Mouse (Mus musculus): ENCODE measurements at regions not wholly inside any gene's neighbourhood (a gene's known extent, or its start where the extent isn't known, plus 50 kb on each side); places are given as distances from the start of the nearest gene placed in this dataset.

- TF ChIP-seq MYB (IDR thresholded peaks at IDR 0.05; ENCODE audit: low read depth, low read length) (no peak), CHD2 (IDR thresholded peaks at IDR 0.05; ENCODE audit: low read length) (no peak), USF2 (IDR thresholded peaks at IDR 0.05; ENCODE audit: borderline replicate concordance in 1 of 2, insufficient read depth in 1 of 2, low read depth in 1 of 2, low read length in 2 of 2) (no peak), KAT2A (conservative IDR thresholded peaks at IDR 0.05; ENCODE audit: low read depth, low read length) (no peak), ZMIZ1 (IDR thresholded peaks at IDR 0.05; ENCODE audit: low read depth, low read length) (no peak), ZKSCAN1 (IDR thresholded peaks at IDR 0.05; ENCODE audit: low read depth, low read length) (no peak), GABPA (IDR thresholded peaks at IDR 0.05; ENCODE audit: low read depth, low read length) (no peak), UBTF (IDR thresholded peaks at IDR 0.05; ENCODE audit: borderline replicate concordance, insufficient read depth, low read depth, low read length) (no peak), MAZ (IDR thresholded peaks at IDR 0.05; ENCODE audit: low read depth, low read length) (no peak), ELF1 (IDR thresholded peaks at IDR 0.05; ENCODE audit: low read depth, low read length) (no peak), HCFC1 (IDR thresholded peaks at IDR 0.05; ENCODE audit: low read depth, low read length) (no peak), JUND (IDR thresholded peaks at IDR 0.05; ENCODE audit: low read depth, low read length) (no peak), POLR2A (IDR thresholded peaks at IDR 0.05; ENCODE audit: control insufficient read depth in 1 of 2, insufficient read depth in 1 of 2, low read depth in 1 of 2, low read length in 2 of 2, poor library complexity in 1 of 2) (no peak), CTCF (IDR thresholded peaks at IDR 0.05 in 2 of 3, conservative IDR thresholded peaks at IDR 0.05 in 1 of 3; ENCODE audit: control insufficient read depth in 1 of 3, insufficient read depth in 1 of 3, low read depth in 2 of 3, low read length in 3 of 3, poor library complexity in 1 of 3, severe bottlenecking in 1 of 3) (peak in 2 of 3 experiments; percentile 16 to 62; a peak in 3 of 6 replicates), POLR2AphosphoS5 (IDR thresholded peaks at IDR 0.05; ENCODE audit: borderline replicate concordance, low read depth, low read length) (no peak), BHLHE40 (IDR thresholded peaks at IDR 0.05; ENCODE audit: borderline replicate concordance, low read depth, low read length) (no peak), RAD21 (IDR thresholded peaks at IDR 0.05; ENCODE audit: low read depth, low read length) (peak; percentile 65), ETS1 (IDR thresholded peaks at IDR 0.05; ENCODE audit: low read depth, low read length) (no peak), NELFE (IDR thresholded peaks at IDR 0.05; ENCODE audit: low read depth, low read length) (no peak), ZNF384 (IDR thresholded peaks at IDR 0.05; ENCODE audit: low read depth, low read length) (no peak), POLR2AphosphoS2 (IDR thresholded peaks at IDR 0.05; ENCODE audit: low read length) (no peak), TCF12 (IDR thresholded peaks at IDR 0.05; ENCODE audit: low read depth, low read length) (no peak), MEF2A (IDR thresholded peaks at IDR 0.05; ENCODE audit: extremely low read depth, insufficient replicate concordance, low read depth, low read length, poor library complexity, severe bottlenecking) (no peak), MXI1 (IDR thresholded peaks at IDR 0.05; ENCODE audit: low read depth, low read length) (no peak), RCOR1 (IDR thresholded peaks at IDR 0.05; ENCODE audit: low read depth, low read length) (no peak), GATA1 (IDR thresholded peaks at IDR 0.05; ENCODE audit: low read depth, low read length) (no peak), E2F4 (IDR thresholded peaks at IDR 0.05; ENCODE audit: borderline replicate concordance, low read depth, low read length) (no peak), SIN3A (IDR thresholded peaks at IDR 0.05; ENCODE audit: low read length) (no peak), ZC3H11A (IDR thresholded peaks at IDR 0.05; ENCODE audit: low read depth, low read length) (peak; percentile 73), TBP (IDR thresholded peaks at IDR 0.05; ENCODE audit: low read depth, low read length) (no peak), EP300 (IDR thresholded peaks at IDR 0.05; ENCODE audit: low read depth in 1 of 2, low read length in 2 of 2) (no peak), TAL1 (IDR thresholded peaks at IDR 0.05; ENCODE audit: low read length) (no peak), MAFK (IDR thresholded peaks at IDR 0.05; ENCODE audit: borderline replicate concordance, low read depth, low read length) (no peak), SMC3 (IDR thresholded peaks at IDR 0.05; ENCODE audit: low read depth, low read length) (peak; percentile 81)
- DNase-seq (ENCODE audit: low read depth, low spot score), result peak; percentile 42
- Histone ChIP-seq H3K79me2 (ENCODE audit: control insufficient read depth, insufficient read depth, low read length, poor library complexity) (no peaks in the 10 kb centered on the region), H3K27ac (ENCODE audit: control insufficient read depth, low read depth, low read length) (no peak overlapping the region), H3K9me3 (replicated peaks; ENCODE audit: insufficient read depth, low read length) (no peaks in the 10 kb centered on the region), H3K36me3 (ENCODE audit: control insufficient read depth in 1 of 2, insufficient read depth in 2 of 2, low read length in 2 of 2) (no peaks in the 10 kb centered on the region), H3K4me1 (ENCODE audit: control insufficient read depth in 1 of 2, insufficient read depth in 2 of 2, low read length in 2 of 2) (no peaks in the 10 kb centered on the region), H3K4me3 (ENCODE audit: control insufficient read depth in 1 of 2, insufficient read depth in 1 of 2, low read depth in 2 of 2, low read length in 2 of 2) (no peak overlapping the region), H3K9ac (ENCODE audit: control insufficient read depth, low read depth, low read length, poor library complexity, severe bottlenecking) (no peak overlapping the region), H3K27me3 (ENCODE audit: control insufficient read depth in 1 of 2, insufficient read depth in 2 of 2, low read length in 2 of 2) (no peaks in the 10 kb centered on the region)
These were observed 4958.8 kb upstream of the Gm7489 start for GRCm38 (mm10) chr15:48925940-48926339.
